Mouse (Mus musculus): ENCODE results near the gene Gabrg3. TPM values are rescaled to one million over a fixed set of nuclear protein-coding genes. Genes with fewer than 3 reads are reported as not detected.

The Gabrg3 gene
- polyA plus RNA-seq (2015; fragmentation: Nextera tagmentation; extraction: Ambion mirVana), result 0.16 and 0.45 TPM in 2 replicates

DNA sequence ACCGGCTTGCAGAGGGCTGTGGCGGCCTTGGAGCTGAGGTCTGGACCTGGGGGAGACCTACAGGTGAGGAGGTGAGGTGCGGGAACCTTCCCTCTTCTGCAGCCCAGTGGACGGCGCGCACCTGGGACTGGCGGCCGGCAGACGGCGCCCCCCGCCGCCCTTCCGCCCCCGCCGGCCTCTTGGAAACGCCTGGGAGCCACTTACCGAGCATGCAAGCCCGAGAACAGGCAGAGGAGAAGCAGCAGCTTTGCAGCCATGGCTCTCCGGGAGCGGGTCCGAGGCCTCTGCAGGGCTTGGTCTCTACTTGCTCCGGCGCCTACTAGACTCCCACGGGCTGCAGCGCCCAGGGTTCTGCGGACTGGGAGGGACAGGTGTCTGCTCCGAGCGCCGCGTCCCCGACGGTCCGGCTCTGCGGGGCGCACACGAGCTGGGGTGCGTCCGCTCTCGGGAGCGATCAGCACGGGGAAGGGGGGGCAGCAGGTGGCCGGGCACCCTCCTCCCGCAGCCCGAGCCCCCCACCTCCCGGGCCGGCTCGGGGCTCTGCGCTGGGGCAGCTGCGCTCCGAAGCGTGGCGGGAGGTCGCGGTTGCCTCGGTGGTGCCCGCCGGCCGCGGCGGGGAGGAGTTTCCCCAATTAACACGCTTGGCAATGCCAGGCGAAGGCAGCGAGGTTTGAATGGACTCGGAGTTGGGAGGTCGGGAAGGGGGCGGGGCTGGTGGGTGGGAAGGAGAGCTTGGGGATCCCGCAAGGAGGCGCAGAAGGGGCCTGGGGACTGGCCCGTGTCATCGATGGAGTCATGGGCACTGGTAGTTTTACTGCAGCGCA, at the start of gene Gabrg3:
Gene Gabrg3 (minus strand): TSS at position 672 of the 824 bp plus-strand sequence.
- Histone ChIP-seq H3K4me2 (peak within 1 kb of the TSS; percentile 83), H3K4me1 (peaks cover 6% of the 10 kb centered on the region; the same call in 1 of the 2 replicates), H3K9ac (no peak within 1 kb of the TSS), H3K36me3 (no peaks in the 10 kb centered on the region), H3K27me3 (peaks cover 31% of the 10 kb centered on the region), H3K27ac (no peak within 1 kb of the TSS), H3K9me3 (no peaks in the 10 kb centered on the region), H3K4me3 (peak within 1 kb of the TSS; percentile 42)
- WGBS, result under 1% methylated on average over 50 of the region's 71 CpGs
- ATAC-seq (ENCODE audit: borderline replicate concordance, extremely low read depth, low FRiP score, low TSS enrichment), result peak; percentile 39

- Histone ChIP-seq H3K4me1 (no peaks in the 10 kb centered on the region), H3K9me3 (no peaks in the 10 kb centered on the region), H3K27ac (no peak overlapping the region), H3K27me3 (no peaks in the 10 kb centered on the region), H3K36me3 (no peaks in the 10 kb centered on the region), H3K9ac (no peak overlapping the region), H3K4me2 (no peak overlapping the region), H3K4me3 (no peak overlapping the region)
- 91% methylated on average over 1 of the region's 1 CpGs for WGBS
- no peak for ATAC-seq (ENCODE audit: borderline replicate concordance, extremely low read depth, low FRiP score, low TSS enrichment)
Measured at GRCm38 (mm10) chr7:57422675-57423074, 35.7 kb upstream of the Gabrg3 start.

DNA sequence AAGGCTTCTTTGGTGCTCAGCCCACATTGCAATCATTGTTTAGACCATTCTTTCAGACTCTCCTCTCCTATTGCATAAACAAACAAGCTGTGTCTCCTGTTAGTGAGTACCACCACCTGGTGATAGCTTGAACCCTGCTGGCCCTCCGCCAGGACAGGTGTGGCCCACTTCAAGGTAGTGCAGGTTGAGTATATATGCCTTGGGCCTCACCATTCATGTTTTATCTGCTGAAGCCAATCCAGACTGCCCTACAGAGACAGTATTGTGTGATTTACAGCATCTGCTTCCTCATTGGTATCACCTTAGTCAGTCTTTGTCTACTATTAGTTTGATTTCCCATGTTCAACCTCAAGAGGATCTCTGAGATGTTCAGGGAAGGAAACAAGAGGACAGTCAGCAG, 34.1 kb upstream of the Gabrg3 start:
- 52% methylated on average over 1 of the region's 1 CpGs for WGBS
- H3K4me2 ChIP-seq, result no peak overlapping the region
- H3K4me1 ChIP-seq, result no peaks in the 10 kb centered on the region
- H3K4me3 ChIP-seq, result no peak overlapping the region
- no peak overlapping the region for H3K9ac ChIP-seq
- no peaks in the 10 kb centered on the region for H3K27me3 ChIP-seq
- H3K36me3 ChIP-seq, result no peaks in the 10 kb centered on the region
- H3K9me3 ChIP-seq, result no peaks in the 10 kb centered on the region
- H3K27ac ChIP-seq, result no peak overlapping the region
- ATAC-seq (ENCODE audit: borderline replicate concordance, extremely low read depth, low FRiP score, low TSS enrichment), result no peak

GRCm38 (mm10) chr7:57419392-57419791, 32.4 kb upstream of the Gabrg3 start, which contains the start of gene Gabrb3:
Gene Gabrb3, plus strand, starts transcription at chr7:57419692.
- H3K4me1 ChIP-seq, result no peaks in the 10 kb centered on the region
- no peak for ATAC-seq (ENCODE audit: borderline replicate concordance, extremely low read depth, low FRiP score, low TSS enrichment)
- no peak within 1 kb of the TSS for H3K4me2 ChIP-seq
- no peak within 1 kb of the TSS for H3K9ac ChIP-seq
- H3K27me3 ChIP-seq, result no peaks in the 10 kb centered on the region
- no peak within 1 kb of the TSS for H3K27ac ChIP-seq
- H3K9me3 ChIP-seq, result no peaks in the 10 kb centered on the region
- no peak within 1 kb of the TSS for H3K4me3 ChIP-seq
- 70% methylated on average over 2 of the region's 2 CpGs for WGBS
- no peaks in the 10 kb centered on the region for H3K36me3 ChIP-seq

DNA sequence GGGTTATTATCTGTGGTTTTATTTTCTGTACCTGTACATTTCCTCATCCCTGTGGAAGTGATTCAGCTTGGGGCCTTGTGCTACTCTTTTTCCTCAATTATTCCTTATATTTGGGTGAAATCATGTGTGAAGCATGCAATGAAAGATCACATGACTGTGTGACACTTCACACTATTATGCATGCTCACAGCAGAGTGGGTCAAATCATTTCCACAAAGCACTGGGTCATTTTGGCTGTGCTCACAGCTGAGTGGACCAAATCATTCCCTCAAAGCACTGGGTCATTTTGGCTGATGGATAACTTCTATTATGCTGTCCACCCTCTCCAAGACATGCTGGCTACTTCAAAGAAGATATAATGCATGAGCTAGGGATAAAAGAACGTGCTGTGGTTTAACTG, 25.9 kb upstream of the Gabrg3 start:
- Histone ChIP-seq H3K36me3 (no peaks in the 10 kb centered on the region), H3K4me1 (no peaks in the 10 kb centered on the region), H3K4me3 (no peak overlapping the region), H3K27me3 (no peaks in the 10 kb centered on the region), H3K9me3 (no peaks in the 10 kb centered on the region), H3K4me2 (no peak overlapping the region), H3K9ac (no peak overlapping the region), H3K27ac (no peak overlapping the region)
- 24% methylated on average over 1 of the region's 1 CpGs for WGBS
- no peak for ATAC-seq (ENCODE audit: borderline replicate concordance, extremely low read depth, low FRiP score, low TSS enrichment)

GRCm38 (mm10) chr7:57411163-57411562, 24.2 kb upstream of the Gabrg3 start:
- WGBS, result 79% methylated on average over 4 of the region's 4 CpGs
- H3K9me3 ChIP-seq, result no peaks in the 10 kb centered on the region
- H3K9ac ChIP-seq, result no peak overlapping the region
- ATAC-seq (ENCODE audit: borderline replicate concordance, extremely low read depth, low FRiP score, low TSS enrichment), result no peak
- no peak overlapping the region for H3K4me2 ChIP-seq
- H3K4me3 ChIP-seq, result no peak overlapping the region
- H3K27me3 ChIP-seq, result no peaks in the 10 kb centered on the region
- no peaks in the 10 kb centered on the region for H3K36me3 ChIP-seq
- no peaks in the 10 kb centered on the region for H3K4me1 ChIP-seq
- H3K27ac ChIP-seq, result no peak overlapping the region

DNA sequence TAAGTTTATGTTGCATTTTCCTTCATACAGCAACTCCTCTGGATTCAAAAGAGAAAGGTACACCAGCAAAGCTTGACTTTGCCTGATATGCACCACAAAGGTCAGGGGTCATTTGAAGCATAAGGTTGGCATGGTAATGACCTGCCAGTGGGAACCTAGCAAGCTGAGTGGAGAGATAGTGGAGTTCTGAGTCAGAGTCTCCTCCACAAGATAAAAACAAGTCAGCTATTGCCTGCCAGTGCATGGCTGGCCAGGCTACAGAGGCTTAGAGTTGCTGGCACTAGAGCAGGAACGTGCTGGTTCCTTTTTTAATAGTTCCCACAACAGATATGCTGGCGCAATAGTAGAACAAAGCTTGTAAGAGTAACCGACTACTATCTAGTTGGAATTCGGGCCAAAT, 6.6 kb upstream of the Gabrg3 start:
- no peak for ATAC-seq (ENCODE audit: borderline replicate concordance, extremely low read depth, low FRiP score, low TSS enrichment)
- H3K27ac ChIP-seq, result no peak overlapping the region
- no peaks in the 10 kb centered on the region for H3K4me1 ChIP-seq
- H3K9me3 ChIP-seq, result no peaks in the 10 kb centered on the region
- no peak overlapping the region for H3K4me3 ChIP-seq
- no peak overlapping the region for H3K9ac ChIP-seq
- H3K27me3 ChIP-seq, result no peaks in the 10 kb centered on the region
- no peak overlapping the region for H3K4me2 ChIP-seq
- no peaks in the 10 kb centered on the region for H3K36me3 ChIP-seq
- 78% methylated on average over 4 of the region's 4 CpGs for WGBS

DNA sequence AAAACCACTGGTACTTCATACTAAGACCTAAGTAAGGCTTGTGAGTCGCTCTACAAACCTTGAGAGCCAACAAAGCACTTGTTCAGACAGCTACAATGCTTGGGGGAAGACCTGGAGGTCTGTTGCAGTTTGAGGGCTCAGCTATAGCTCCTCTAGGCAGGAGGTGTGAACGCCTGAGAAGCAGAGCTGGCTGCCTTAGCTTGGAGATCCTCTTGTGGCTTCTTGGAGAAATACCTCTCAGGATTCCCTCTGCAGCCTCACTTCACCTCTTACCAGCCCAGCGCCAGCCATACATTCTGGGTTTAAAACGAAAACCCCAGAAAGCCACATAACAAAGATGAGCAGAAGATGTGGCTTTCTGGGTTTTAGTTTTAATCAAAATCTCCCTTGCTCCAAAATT, 3.1 kb upstream of the Gabrg3 start:
- H3K9me3 ChIP-seq, result no peaks in the 10 kb centered on the region
- 24% methylated on average over 4 of the region's 4 CpGs for WGBS
- no peak overlapping the region for H3K27ac ChIP-seq
- H3K27me3 ChIP-seq, result peaks cover 28% of the 10 kb centered on the region
- H3K4me3 ChIP-seq, result no peak overlapping the region
- no peak for ATAC-seq (ENCODE audit: borderline replicate concordance, extremely low read depth, low FRiP score, low TSS enrichment)
- peaks cover 6% of the 10 kb centered on the region; the same call in 1 of the 2 replicates for H3K4me1 ChIP-seq
- H3K9ac ChIP-seq, result no peak overlapping the region
- H3K4me2 ChIP-seq, result no peak overlapping the region
- no peaks in the 10 kb centered on the region for H3K36me3 ChIP-seq

GRCm38 (mm10) chr7:57387341-57387654, 310 bp upstream of the Gabrg3 start:
- WGBS, result 21% methylated on average over 6 of the region's 6 CpGs
- H3K4me1 ChIP-seq, result peaks cover 6% of the 10 kb centered on the region; the same call in 1 of the 2 replicates
- peak overlapping the region; percentile 83 for H3K4me2 ChIP-seq
- no peaks in the 10 kb centered on the region for H3K36me3 ChIP-seq
- no peak overlapping the region for H3K9ac ChIP-seq
- no peak overlapping the region for H3K27ac ChIP-seq
- no peaks in the 10 kb centered on the region for H3K9me3 ChIP-seq
- peaks cover 31% of the 10 kb centered on the region for H3K27me3 ChIP-seq
- peak overlapping the region; percentile 42 for H3K4me3 ChIP-seq
- no peak for ATAC-seq (ENCODE audit: borderline replicate concordance, extremely low read depth, low FRiP score, low TSS enrichment)

DNA sequence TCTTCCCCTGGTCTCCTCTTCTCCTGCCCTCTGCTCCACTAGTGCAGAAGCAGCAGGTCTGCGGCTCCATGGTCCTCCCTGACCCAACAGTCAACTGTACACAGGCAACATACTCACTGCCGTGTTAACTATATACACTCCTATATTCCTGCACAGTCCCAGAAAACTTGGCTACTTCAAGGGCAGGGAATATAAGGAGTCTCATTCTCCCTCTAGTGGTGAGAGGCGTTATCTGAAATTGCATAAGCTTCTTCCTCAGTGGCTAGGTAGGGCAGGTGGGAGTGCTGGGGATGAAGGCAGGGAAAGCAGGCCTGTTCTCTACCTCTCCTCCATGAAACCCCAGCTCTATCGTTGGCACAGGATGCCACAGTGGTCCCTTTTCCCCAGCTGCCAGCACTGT, 2.9 kb downstream of the Gabrg3 start:
- WGBS, result 22% methylated on average over 4 of the region's 4 CpGs
- H3K27ac ChIP-seq, result no peak overlapping the region
- no peak overlapping the region for H3K4me3 ChIP-seq
- no peaks in the 10 kb centered on the region for H3K36me3 ChIP-seq
- H3K4me2 ChIP-seq, result no peak overlapping the region
- no peak overlapping the region for H3K9ac ChIP-seq
- peaks cover 6% of the 10 kb centered on the region; the same call in 1 of the 2 replicates for H3K4me1 ChIP-seq
- H3K9me3 ChIP-seq, result no peaks in the 10 kb centered on the region
- H3K27me3 ChIP-seq, result peaks cover 31% of the 10 kb centered on the region
- ATAC-seq (ENCODE audit: borderline replicate concordance, extremely low read depth, low FRiP score, low TSS enrichment), result no peak

DNA sequence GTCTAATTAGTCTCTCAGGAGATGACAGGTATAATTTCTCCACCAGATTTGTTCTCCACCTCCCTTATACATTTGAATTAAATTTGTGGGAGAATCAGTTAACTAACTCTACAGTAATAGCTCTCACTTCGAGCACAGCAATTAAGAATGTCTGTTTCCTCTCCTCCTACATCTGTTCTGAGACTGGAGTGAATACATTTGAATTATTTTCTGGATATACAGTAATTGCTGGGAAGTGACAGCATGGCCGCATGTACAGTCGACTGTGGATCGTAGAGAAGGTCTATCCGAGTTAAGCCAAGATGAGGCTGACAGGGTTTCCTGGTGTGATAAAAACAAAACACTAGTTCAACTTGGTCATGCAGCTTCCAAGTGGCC, 21.0 kb downstream of the Gabrg3 start:
- 75% methylated on average over 5 of the region's 5 CpGs for WGBS
- no peak for ATAC-seq (ENCODE audit: borderline replicate concordance, extremely low read depth, low FRiP score, low TSS enrichment)
- Histone ChIP-seq H3K27ac (no peak overlapping the region), H3K9ac (no peak overlapping the region), H3K36me3 (no peaks in the 10 kb centered on the region), H3K27me3 (no peaks in the 10 kb centered on the region), H3K4me3 (no peak overlapping the region), H3K4me2 (no peak overlapping the region), H3K4me1 (no peaks in the 10 kb centered on the region), H3K9me3 (no peaks in the 10 kb centered on the region)

GRCm38 (mm10) chr7:57365134-57366012, 21.6 kb downstream of the Gabrg3 start:
- H3K4me2 ChIP-seq, result no peak overlapping the region
- H3K4me1 ChIP-seq, result no peaks in the 10 kb centered on the region
- no peak overlapping the region for H3K9ac ChIP-seq
- H3K4me3 ChIP-seq, result no peak overlapping the region
- ATAC-seq (ENCODE audit: borderline replicate concordance, extremely low read depth, low FRiP score, low TSS enrichment), result no peak
- no peak overlapping the region for H3K27ac ChIP-seq
- H3K27me3 ChIP-seq, result no peaks in the 10 kb centered on the region
- no peaks in the 10 kb centered on the region for H3K36me3 ChIP-seq
- H3K9me3 ChIP-seq, result no peaks in the 10 kb centered on the region
- 77% methylated on average over 5 of the region's 5 CpGs for WGBS
